Mouse (Mus musculus): ENCODE measurements around the gene Bbc3. TPM values are rescaled to one million over a fixed set of nuclear protein-coding genes. Genes with fewer than 3 reads are reported as not detected.

Gene Bbc3
- polyA plus RNA-seq, 1 experiment = 6.6 TPM

DNA sequence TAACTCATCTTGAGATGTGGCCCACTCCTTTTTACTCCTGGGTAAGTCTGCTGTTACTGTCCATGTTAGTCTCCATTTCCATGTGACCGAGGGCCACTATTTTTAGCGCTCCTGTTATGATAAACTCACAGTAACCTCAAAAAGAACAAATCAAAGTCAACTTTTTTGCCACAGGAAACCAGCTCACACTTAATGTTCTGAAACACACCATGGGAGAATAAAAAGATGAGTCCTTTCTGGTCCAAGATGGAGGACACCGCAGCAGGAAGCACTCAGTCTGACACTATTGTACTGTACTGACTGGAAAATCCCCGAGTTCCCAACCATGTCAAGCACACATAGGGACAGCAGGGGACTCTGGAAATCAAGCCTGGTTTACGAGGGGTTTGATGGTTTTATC, 41.8 kb downstream of the Bbc3 start:
- peaks cover 41% of the 10 kb centered on the region for H3K36me3 ChIP-seq (ENCODE audit: control insufficient read depth, insufficient read depth)
- H3K4me3 ChIP-seq (ENCODE audit: insufficient read depth, poor library complexity, severe bottlenecking) = no peak overlapping the region
- no peaks in the 10 kb centered on the region for H3K27me3 ChIP-seq (ENCODE audit: control insufficient read depth, insufficient read depth, insufficient read length)
- no peak for TF ChIP-seq MYOD1 (IDR thresholded peaks at IDR 0.05; ENCODE audit: control insufficient read depth, insufficient read length, low read depth)
- no peak for TF ChIP-seq USF1 (IDR thresholded peaks at IDR 0.05; ENCODE audit: low read depth)
- no peak for TF ChIP-seq MAX (IDR thresholded peaks at IDR 0.05)
- TF ChIP-seq MYOG (IDR thresholded peaks at IDR 0.05; ENCODE audit: control insufficient read depth, extremely low read depth, insufficient read length) = no peak
- no peak for TF ChIP-seq FOSL1 (IDR thresholded peaks at IDR 0.05; ENCODE audit: insufficient read depth, low read length, poor library complexity, severe bottlenecking)
- TF ChIP-seq CTCF (IDR thresholded peaks at IDR 0.05; ENCODE audit: control insufficient read depth, insufficient read depth, insufficient read length) = no peak
- TF ChIP-seq CEBPB (IDR thresholded peaks at IDR 0.05; ENCODE audit: low read depth) = no peak
- H3ac ChIP-seq (ENCODE audit: control insufficient read depth, insufficient read length, low read depth) = no peak overlapping the region
- H3K79me2 ChIP-seq (ENCODE audit: control insufficient read depth, insufficient read depth) = no peaks in the 10 kb centered on the region
- H3K79me3 ChIP-seq (ENCODE audit: low read depth) = no peaks in the 10 kb centered on the region

DNA sequence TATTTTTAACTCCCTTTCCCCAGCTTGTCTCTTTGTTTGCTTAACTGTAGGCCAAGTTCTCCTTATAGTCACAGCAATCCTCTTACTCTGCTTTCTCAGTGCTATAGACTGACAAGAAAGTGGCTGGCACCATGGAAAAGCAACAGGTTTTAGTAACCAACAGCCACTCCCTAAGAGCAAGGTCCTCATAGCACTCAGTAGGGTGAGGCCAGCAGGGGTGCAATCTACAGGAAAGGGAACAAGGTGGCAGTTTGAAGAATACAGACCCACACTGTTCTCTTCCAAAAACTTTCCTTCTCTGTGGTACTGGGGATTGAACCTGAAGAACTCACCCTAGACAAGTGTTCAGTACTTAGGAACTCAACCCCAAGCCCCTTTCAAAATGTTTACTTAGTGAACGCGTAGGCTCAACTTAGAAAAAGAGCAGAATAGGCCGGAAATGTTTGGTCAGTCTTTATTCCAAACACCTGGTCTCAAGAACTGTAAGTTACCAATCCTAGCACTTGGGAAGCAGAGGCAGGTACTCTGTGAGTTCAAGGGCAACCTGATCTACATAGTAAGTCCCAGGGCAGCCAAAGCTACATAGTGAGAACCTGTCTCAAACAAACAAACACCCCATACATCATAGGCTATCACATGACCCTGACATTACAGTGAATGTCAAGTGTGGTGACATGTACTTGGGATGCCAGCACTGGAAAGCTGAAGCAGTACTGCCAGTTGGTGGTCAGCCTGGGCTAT, 47.8 kb downstream of the Bbc3 start:
- Histone ChIP-seq H3K79me3 (ENCODE audit: low read depth) (peaks cover 6% of the 10 kb centered on the region), H3ac (ENCODE audit: control insufficient read depth, insufficient read length, low read depth) (no peak overlapping the region), H3K27me3 (ENCODE audit: control insufficient read depth, insufficient read depth, insufficient read length) (no peaks in the 10 kb centered on the region), H3K4me3 (ENCODE audit: insufficient read depth, poor library complexity, severe bottlenecking) (no peak overlapping the region), H3K36me3 (ENCODE audit: control insufficient read depth, insufficient read depth) (peaks cover 71% of the 10 kb centered on the region), H3K79me2 (ENCODE audit: control insufficient read depth, insufficient read depth) (peaks cover 25% of the 10 kb centered on the region)
- no peak for TF ChIP-seq CEBPB (IDR thresholded peaks at IDR 0.05; ENCODE audit: low read depth)
- TF ChIP-seq MYOD1 (IDR thresholded peaks at IDR 0.05; ENCODE audit: control insufficient read depth, insufficient read length, low read depth) = no peak
- TF ChIP-seq FOSL1 (IDR thresholded peaks at IDR 0.05; ENCODE audit: insufficient read depth, low read length, poor library complexity, severe bottlenecking) = no peak

DNA sequence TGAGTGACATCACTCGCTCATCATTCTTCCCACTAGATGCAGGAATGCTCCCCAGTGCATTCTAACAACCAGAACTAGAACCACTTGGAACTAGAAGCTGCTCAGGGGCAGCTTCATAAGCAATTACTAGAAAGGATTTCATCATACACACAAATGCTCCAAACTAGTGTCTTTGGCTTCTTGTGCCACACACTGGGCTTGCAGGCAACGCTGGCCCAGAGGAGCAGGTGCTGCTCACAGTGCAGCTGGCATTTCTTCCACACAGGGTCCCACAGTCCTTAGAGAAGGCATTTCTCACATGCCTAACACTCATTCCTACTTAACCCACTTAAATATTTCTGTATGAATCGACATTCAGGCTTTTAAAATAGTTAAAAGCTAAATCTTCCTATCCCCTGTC, 49.4 kb downstream of the Bbc3 start:
- Histone ChIP-seq H3K27me3 (ENCODE audit: control insufficient read depth, insufficient read depth, insufficient read length) (no peaks in the 10 kb centered on the region), H3ac (ENCODE audit: control insufficient read depth, insufficient read length, low read depth) (no peak overlapping the region), H3K79me3 (ENCODE audit: low read depth) (peaks cover 17% of the 10 kb centered on the region), H3K79me2 (ENCODE audit: control insufficient read depth, insufficient read depth) (peaks cover 40% of the 10 kb centered on the region), H3K36me3 (ENCODE audit: control insufficient read depth, insufficient read depth) (peaks cover 70% of the 10 kb centered on the region), H3K4me3 (ENCODE audit: insufficient read depth, poor library complexity, severe bottlenecking) (no peak overlapping the region)
- TF ChIP-seq FOSL1 (IDR thresholded peaks at IDR 0.05; ENCODE audit: insufficient read depth, low read length, poor library complexity, severe bottlenecking) (no peak), MYOG (IDR thresholded peaks at IDR 0.05; ENCODE audit: control insufficient read depth, extremely low read depth, insufficient read length) (no peak), CEBPB (IDR thresholded peaks at IDR 0.05; ENCODE audit: low read depth) (no peak), MYOD1 (IDR thresholded peaks at IDR 0.05; ENCODE audit: control insufficient read depth, insufficient read length, low read depth) (no peak), CTCF (IDR thresholded peaks at IDR 0.05; ENCODE audit: control insufficient read depth, insufficient read depth, insufficient read length) (no peak), USF1 (IDR thresholded peaks at IDR 0.05; ENCODE audit: low read depth) (no peak), MAX (IDR thresholded peaks at IDR 0.05) (no peak)

DNA sequence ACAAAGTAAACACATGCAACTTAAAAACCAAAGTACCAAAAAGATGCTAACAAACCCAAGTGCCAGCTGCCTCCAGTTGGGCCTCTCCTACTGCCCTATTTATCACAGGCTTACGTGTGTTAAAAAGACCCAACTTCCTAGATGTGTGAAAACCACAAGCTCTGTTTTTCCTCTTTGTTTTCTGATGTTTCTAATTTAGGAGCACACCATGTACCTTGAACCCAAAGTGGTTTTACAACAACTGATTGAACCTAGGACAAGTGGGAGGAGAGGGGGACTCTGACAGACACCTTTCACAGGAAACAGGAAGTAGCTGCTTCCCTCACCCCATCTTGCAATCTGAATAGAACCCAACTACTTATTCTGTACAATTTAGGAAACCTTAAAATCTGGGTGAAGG, 56.1 kb downstream of the Bbc3 start:
- H3K36me3 ChIP-seq (ENCODE audit: control insufficient read depth, insufficient read depth) = peaks cover 88% of the 10 kb centered on the region
- peaks cover 86% of the 10 kb centered on the region for H3K79me2 ChIP-seq (ENCODE audit: control insufficient read depth, insufficient read depth)
- no peak overlapping the region for H3K4me3 ChIP-seq (ENCODE audit: insufficient read depth, poor library complexity, severe bottlenecking)
- H3ac ChIP-seq (ENCODE audit: control insufficient read depth, insufficient read length, low read depth) = no peak overlapping the region
- peaks cover 30% of the 10 kb centered on the region for H3K79me3 ChIP-seq (ENCODE audit: low read depth)
- no peaks in the 10 kb centered on the region for H3K27me3 ChIP-seq (ENCODE audit: control insufficient read depth, insufficient read depth, insufficient read length)
- no peak for TF ChIP-seq MAX (IDR thresholded peaks at IDR 0.05)
- TF ChIP-seq CEBPB (IDR thresholded peaks at IDR 0.05; ENCODE audit: low read depth) = no peak
- TF ChIP-seq MYOD1 (IDR thresholded peaks at IDR 0.05; ENCODE audit: control insufficient read depth, insufficient read length, low read depth) = no peak

DNA sequence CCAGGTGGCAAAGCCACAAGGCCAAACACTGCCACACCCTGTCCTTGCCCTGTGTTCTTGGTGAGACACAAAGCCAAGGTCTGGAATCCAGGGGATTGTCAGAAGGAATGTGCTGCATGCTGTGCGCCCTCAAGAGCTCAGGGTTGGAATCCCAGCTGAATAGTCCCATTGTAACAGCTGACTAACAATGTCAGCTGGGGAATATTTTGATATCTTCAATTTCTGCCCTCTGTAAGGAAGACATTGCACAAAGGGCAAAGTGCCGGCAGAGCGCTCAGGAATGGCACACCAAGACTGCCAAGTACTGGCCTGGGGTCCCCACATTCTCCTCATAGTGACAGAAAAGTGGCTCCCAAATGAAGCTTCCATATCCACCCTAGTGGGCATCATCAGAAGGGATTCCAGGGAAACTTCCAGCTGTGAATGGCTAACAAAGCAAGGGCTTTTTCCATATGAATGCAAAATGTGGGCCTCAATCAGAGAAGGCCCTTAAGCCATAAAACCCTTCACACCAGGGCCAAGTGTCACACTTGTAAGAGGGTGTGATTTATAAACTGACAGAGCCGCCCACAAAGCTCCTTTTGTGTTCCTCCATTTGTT, 56.8 kb downstream of the Bbc3 start:
- no peak overlapping the region for H3ac ChIP-seq (ENCODE audit: control insufficient read depth, insufficient read length, low read depth)
- H3K79me2 ChIP-seq (ENCODE audit: control insufficient read depth, insufficient read depth) = peaks cover 86% of the 10 kb centered on the region
- no peak for TF ChIP-seq MYOD1 (IDR thresholded peaks at IDR 0.05; ENCODE audit: control insufficient read depth, insufficient read length, low read depth)
- TF ChIP-seq CEBPB (IDR thresholded peaks at IDR 0.05; ENCODE audit: low read depth) = no peak
- TF ChIP-seq MYOG (IDR thresholded peaks at IDR 0.05; ENCODE audit: control insufficient read depth, extremely low read depth, insufficient read length) = no peak
- TF ChIP-seq FOSL1 (IDR thresholded peaks at IDR 0.05; ENCODE audit: insufficient read depth, low read length, poor library complexity, severe bottlenecking) = no peak
- no peak for TF ChIP-seq MAX (IDR thresholded peaks at IDR 0.05)
- H3K36me3 ChIP-seq (ENCODE audit: control insufficient read depth, insufficient read depth) = peaks cover 89% of the 10 kb centered on the region
- no peak overlapping the region for H3K4me3 ChIP-seq (ENCODE audit: insufficient read depth, poor library complexity, severe bottlenecking)
- peaks cover 34% of the 10 kb centered on the region for H3K79me3 ChIP-seq (ENCODE audit: low read depth)
- no peaks in the 10 kb centered on the region for H3K27me3 ChIP-seq (ENCODE audit: control insufficient read depth, insufficient read depth, insufficient read length)

DNA sequence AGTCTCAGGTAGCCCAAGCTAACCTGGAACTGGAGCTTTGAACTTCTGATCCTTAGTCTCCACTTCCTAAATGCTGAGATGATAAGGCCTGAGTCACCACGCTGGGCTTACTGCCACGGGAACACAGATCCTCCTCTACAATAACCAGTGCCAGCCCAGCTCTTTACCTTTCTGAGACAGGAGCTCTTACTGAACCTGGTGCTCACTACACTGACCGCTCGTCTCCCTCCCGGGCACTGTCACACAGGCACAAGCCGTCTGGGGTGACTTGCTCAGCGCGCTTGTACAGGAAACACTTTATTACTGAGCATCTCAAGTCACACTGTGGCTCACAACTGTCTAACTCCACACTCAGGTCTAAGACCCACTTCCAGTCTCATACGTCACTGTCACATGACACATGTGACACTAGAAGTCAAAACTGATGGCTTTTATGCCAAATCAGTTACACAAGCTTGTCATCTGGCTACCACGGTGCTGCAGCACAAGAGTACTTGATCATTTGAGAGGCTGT, 58.0 kb downstream of the Bbc3 start:
- no peak overlapping the region for H3ac ChIP-seq (ENCODE audit: control insufficient read depth, insufficient read length, low read depth)
- peaks cover 86% of the 10 kb centered on the region for H3K79me2 ChIP-seq (ENCODE audit: control insufficient read depth, insufficient read depth)
- H3K4me3 ChIP-seq (ENCODE audit: insufficient read depth, poor library complexity, severe bottlenecking) = no peak overlapping the region
- H3K79me3 ChIP-seq (ENCODE audit: low read depth) = peaks cover 29% of the 10 kb centered on the region
- TF ChIP-seq USF1 (IDR thresholded peaks at IDR 0.05; ENCODE audit: low read depth) (no peak), FOSL1 (IDR thresholded peaks at IDR 0.05; ENCODE audit: insufficient read depth, low read length, poor library complexity, severe bottlenecking) (no peak), MYOD1 (IDR thresholded peaks at IDR 0.05; ENCODE audit: control insufficient read depth, insufficient read length, low read depth) (no peak), CEBPB (IDR thresholded peaks at IDR 0.05; ENCODE audit: low read depth) (no peak), MYOG (IDR thresholded peaks at IDR 0.05; ENCODE audit: control insufficient read depth, extremely low read depth, insufficient read length) (no peak), MAX (IDR thresholded peaks at IDR 0.05) (no peak), CTCF (IDR thresholded peaks at IDR 0.05; ENCODE audit: control insufficient read depth, insufficient read depth, insufficient read length) (no peak)
- no peaks in the 10 kb centered on the region for H3K27me3 ChIP-seq (ENCODE audit: control insufficient read depth, insufficient read depth, insufficient read length)
- peaks cover 92% of the 10 kb centered on the region for H3K36me3 ChIP-seq (ENCODE audit: control insufficient read depth, insufficient read depth)
